Mouse (Mus musculus) mature B cell (primary cell): ENCODE results near the gene Lclat1.

Experiments used
- in situ Hi-C: fragments of 300-500 bp; cut with MboI; formaldehyde crosslinking; loops from 2 replicates; pipeline ENCODE4 v1.14.3; 2019

Lclat1 gene

DNA sequence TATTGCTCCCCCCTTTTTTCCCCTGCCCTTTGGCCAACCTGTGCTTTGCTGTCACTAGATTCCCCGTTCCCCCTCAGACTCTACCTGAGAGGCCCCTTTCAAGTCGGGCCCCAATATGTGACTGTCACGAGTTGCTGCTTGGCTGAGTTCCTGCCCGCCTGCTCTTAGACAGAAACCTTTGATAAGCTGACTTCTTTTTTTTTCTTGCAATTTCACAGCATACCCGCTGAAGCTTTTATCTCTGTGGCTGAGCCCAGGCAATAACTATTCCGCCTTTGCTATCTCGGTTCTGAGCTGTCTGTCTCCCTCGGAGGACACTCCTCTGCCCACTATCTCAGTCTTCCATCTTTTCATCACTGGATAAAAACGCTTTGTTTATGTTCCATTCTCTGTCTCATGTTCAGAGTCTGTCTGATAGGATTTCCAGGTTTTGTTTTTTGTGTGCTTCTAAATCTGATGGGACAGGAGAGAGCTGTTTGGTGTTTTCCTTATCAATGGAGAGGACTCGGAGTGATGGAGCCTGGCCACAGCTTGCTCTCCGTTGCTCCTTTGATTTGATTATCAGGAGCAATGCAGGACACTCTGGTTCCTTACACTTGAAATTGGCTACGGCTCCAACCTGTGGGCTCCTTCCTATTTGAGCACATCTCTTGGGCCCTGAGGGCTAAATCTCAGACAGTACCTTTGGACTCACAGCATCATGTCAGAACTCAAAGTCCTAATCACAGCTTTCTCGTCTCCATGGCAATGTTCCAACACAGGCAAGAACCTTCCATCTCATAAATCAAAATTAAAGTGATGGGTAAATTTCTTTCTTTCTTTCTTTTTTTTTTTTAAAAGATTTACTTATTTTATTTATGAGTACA lies 20.5 kb upstream of the Lclat1 start:
- in situ Hi-C loops = no loop called here

DNA sequence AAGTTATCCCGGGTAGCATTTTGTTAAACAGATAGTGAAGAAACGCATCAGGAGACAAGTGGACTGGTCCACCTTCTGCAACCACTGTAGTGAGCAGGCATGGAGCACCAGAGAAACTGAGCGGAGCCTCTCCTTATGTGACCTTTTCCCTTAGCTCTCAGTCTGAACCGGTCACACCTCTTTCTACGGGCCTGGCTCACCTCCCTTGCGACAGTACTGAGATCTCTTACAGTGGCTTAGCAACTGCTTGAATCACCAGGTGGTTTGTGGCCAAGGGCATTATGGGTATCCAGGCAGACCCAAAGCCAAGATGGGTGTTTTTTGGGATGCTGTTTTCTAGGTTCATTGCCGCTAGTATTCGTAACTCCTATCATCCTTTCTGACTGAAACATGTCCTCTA lies 16.4 kb upstream of the Lclat1 start:
- in situ Hi-C loops = no loop called here

DNA sequence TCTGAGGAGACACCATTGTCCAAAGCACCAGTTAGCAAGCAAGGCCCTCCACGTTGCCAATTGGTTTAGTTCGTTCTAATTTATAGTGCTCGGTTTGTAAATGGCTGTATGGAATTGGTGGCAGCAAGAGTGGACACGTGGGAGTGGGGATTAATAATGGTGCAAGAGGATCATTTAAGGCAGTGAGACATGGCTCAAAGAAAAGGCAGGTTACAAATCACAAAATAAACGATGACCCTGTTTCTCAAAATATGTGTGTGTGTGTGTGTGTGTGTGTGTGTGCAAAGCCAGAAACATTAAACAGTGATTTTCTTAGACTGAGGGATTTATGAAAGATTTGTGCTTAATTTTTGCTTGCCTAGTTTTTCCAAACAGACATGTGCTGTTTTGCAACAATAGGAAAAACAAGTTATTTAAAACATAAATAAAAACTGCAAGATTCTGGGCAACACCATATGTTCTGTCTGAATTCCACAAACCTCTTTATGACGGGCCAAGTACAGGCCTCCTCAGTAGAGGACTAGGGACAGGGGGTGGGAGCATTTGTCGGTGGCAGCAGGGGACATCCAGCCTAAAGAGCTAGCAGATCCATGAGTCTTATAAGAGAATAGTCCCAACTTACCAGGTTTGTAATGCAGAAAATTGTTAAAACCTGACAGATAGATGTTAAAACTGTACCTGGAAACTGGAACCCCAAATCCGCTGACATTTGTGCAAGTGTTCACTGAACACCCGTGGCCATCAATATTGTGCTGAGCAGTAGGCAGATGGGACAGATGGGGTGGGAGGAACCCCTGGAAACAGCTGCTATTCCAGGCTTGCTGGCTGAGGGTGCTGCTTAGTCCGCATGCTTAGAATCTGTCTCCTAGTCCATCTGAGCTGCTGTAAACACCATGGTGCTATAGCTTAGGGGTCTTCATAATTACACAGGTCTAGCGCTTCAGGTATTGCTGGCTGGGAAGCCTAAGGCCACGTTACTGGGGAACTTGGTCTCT lies 15.4 kb upstream of the Lclat1 start:
- in situ Hi-C loops = no loop called here

DNA sequence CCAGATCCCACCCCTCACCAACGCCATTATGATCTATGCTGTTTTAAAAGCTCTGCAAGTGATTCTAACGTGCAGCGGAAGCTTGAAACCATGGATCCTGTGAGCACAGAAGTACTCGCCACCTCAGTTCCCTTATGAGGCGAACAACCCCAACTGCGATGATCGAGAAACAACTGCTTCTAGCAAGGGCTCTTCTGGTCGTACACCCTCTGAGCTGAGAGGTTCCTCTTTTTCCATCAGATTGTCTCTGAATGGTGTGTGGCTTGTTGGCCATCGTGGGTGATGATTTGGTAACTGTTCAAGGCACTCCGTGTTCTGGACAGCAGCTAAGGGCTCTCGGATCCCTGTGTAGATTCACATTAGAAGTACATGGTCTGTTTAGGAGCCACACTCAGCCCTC lies 12.7 kb upstream of the Lclat1 start:
- in situ Hi-C loops = no loop called here

DNA sequence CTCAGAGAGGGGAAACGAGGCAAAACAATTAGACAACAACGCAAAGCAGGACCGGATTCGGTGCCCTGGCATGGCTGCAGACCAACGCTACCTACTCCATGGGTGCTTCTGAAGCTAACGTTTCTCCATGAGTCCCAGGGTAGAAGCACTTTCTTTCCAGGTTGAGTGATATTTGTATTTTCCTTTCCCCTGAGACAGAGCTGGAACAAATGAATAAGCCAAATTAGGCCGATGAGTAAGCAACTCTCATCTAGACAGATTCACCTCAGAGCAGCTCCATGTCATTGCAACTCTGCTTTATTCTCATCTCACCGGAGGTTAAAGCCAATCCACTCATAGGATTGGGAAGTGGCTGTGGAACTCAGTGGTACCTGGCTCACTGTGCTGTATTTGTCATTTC lies 12.2 kb upstream of the Lclat1 start:
- in situ Hi-C loops = no loop called here

DNA sequence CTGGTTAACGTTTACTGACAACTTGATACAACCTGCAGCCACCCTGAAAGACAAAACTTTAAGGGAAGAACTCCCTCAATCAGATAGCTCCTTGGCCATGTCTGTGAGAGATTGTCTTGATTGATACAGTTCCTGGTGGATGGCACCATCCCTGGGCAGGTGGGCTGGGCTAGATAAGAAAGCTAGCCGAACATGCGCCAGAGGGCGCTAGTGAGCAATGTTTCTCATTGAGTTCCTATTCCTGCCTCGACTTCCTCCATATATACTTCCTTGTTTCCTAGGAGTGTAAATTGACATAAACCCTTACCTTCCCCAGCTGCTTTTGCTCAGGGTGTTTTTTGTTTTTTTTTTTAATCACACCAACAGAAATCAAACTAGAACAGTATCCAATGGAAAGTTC lies 11.3 kb upstream of the Lclat1 start:
- in situ Hi-C loops = no loop called here

DNA sequence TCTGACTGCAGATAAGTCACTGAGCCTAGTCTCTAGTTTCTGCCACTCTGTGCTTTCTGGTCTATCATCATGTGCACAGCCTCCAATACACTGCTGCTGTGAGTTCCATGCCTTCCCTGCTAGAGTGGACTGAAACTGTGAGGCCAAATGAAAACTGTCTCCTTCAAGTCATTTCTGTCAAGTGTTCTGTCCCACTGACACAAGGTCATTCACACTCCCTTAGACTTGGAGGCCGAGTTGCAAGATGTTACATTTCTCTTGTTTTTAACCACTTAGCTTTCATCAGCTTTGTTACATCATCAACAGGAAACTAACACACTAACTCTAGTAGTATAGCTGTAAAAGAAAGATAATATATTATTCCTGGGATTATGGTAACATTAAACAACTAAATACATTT lies 9.1 kb upstream of the Lclat1 start:
- in situ Hi-C loops = no loop called here

DNA sequence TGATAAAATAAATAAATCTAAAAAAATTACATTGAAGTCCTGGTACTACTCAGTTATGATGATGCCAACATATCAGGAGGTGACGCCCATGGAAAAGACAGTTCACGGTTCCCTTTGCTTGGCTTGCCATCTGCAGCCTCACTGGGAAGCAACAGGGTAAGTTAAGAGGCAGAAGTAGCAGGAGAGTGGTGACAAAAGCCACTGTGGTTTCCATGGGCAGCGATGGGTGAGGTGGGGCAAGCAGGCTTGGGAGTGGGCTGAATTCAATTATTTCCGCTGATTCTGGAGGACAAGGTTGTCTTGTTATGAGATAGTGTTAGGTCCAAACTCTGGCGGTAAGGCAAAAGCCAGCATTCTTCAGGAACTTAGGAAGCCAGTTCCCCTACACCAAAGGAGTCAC lies 7.4 kb upstream of the Lclat1 start:
- in situ Hi-C loops = loop anchor here (10.0 kb wide), 1 partner anchor 174 kb away; no protein-coding TSS in a partner anchor

DNA sequence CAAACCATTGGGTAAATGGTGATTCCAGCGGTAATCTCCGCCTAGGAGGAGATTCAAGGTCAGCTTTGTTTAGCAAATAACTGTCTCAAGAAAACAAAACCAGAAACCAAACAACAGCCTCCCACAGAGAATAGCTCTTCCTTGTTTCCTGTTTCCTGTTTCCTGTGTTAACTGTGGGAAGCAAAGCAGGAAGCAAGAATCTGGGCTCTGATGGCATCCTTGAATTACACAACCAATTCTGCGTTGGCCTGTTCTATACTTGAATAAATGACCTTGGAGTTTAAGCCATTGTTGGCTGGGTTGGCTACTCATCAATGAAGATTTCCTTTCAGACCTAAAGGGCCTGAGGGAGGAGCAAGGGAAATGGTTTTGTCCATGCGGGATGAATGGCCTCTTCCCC lies 5.2 kb upstream of the Lclat1 start:
- in situ Hi-C loops = loop anchor here (10.0 kb wide), 1 partner anchor 172 kb away; no protein-coding TSS in a partner anchor

DNA sequence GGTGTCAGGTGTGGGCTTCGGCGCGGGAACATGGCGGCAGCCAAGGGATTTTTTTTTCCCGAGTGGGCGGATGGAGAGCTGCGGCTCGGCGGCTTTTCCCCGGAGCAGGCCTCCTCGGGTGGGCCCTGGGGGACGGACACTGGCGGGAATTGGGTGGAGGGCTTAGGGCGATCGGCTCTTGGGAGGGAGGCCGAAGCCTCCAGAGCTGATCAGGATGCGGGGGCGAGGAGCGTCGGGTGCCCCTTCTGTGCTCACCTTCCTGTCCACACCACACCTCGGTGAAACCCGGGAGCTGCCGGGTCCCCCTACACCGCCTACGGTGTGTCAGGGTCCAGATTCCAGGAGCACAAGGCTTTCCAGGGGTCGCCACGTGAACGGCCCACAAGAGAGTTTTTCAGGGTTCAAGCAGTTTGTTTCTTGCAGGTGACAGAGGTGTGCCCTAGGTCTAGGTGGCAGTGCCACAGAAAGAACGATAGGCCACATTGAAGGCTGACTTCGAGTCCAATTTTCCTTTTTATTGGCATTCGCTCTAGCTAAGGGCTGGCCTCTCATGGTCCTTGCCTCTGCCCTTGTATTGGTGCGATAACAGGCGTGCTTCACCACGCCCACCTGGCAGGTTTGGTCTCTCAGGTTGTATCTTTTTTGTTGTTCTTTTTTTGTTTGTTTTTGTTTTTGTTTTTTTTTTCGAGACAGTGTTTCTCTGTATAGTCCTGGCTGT lies 544 bp downstream of the Lclat1 start:
- in situ Hi-C loops = loop anchor here (10.0 kb wide), 1 partner anchor 166 kb away; no protein-coding TSS in a partner anchor

DNA sequence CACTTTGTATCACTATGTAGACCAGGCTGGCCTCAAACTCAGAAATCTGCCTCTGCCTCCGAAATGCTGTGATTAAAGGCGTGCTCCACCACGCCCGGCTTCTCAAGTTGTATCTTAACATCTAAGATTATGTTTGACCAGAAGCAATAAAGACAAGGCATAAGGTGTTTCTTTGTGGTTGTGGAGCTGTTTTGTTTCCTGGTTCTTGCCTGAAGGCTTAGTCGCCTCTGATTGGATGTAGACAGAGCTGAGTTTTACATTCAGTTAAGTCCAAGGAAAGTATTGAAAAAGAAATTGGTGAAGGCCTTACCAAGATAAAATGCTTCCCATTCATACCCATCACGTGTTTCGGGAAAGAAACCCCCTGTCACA lies 1.1 kb downstream of the Lclat1 start:
- in situ Hi-C loops = loop anchor here (10.0 kb wide), 1 partner anchor 166 kb away; no protein-coding TSS in a partner anchor

DNA sequence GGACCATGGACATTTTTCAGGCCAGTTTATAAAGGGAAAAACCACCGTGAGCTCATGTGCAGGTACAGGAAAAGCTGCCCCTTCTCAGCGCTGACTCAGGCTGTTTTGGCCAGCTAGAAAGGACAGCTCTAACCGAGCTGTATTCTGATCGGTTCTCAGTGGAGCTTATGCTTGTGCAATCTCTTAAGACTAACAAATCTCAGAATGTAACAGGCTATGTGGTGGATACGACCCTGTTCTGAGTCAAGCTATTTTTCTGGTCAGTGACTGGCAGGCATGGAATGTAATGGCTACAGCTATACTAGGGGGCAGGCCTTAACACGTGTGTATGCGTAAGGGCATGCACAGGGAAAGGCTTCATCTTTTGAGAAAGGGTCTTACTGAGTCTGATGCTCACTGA lies 4.3 kb downstream of the Lclat1 start:
- in situ Hi-C loops = no loop called here

DNA sequence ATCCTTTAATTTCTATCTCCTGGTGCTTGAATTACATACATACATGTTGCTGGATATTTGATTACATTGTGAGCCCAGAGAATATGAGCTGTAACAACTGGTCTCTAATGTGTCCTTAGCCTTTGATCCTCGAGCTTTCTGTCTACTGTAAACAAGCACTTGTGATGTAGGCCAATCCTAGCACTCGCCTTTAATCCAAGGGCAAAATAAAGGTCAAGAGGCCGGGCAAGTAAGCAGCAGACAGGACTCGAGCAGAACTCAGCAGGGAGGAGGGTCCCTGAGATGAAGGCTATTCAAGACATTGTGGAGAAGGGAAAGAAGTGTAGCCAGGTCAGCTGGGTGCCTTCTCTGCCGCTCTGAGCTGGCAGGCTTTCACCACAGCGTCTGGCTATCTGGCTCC lies 4.8 kb downstream of the Lclat1 start:
- in situ Hi-C loops = no loop called here

DNA sequence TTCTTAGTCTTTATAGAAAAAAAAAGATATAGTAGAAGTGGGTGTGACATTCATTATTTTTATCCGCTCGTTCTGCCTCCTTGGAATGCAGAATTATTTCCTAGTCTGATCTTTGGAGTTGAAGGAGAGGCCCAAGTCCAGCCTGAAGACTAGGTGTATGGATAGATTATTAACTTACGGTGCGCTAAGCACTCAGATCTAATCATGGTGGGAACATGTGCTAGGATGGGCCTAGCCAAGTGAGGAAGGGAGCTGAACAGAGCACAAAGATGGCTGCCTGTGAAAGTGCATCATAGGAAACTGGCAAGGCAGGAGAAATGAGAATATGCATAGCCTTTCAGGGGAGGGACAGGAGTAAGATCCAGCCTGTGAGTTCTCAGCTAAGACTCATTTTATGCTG lies 5.4 kb downstream of the Lclat1 start:
- in situ Hi-C loops = no loop called here

DNA sequence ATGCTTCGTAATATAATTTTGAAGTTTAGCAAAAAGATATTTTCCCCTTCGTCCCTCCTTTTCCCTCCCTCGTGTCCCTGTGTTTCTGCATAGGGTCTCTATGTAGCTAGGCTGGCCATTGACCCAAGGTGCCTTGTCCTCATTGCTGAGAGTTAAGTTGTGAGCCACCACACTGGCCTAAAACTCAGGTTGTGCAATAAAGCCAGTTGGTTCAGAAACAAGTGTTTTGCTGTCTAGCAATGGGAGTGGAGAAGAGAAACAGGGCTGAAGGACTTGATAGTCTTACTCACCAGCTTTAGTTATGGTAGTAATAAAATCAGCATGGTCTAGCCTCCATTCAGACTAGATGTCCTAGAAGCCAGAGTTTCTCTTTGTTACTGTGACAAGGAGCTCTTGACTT lies 10.3 kb downstream of the Lclat1 start:
- in situ Hi-C loops = no loop called here

DNA sequence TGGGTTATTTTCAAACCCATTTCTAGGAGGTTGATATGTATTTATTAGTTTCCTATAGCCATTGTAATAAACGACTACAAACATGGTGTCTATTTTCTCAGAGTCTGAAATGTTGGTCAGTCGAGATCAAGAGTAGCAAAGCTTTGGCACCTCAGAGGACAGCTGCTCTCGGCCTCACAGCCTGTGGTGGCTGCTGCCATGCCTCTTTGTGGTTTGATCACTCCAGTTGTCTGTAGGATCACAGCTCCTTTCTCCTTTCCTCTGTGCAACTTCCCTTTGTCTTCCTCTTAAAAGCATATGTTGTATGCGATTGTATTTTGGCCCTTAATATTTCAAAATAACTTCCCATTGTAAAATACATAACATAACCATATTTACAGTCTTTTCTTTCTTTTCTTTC lies 10.9 kb downstream of the Lclat1 start:
- in situ Hi-C loops = no loop called here

DNA sequence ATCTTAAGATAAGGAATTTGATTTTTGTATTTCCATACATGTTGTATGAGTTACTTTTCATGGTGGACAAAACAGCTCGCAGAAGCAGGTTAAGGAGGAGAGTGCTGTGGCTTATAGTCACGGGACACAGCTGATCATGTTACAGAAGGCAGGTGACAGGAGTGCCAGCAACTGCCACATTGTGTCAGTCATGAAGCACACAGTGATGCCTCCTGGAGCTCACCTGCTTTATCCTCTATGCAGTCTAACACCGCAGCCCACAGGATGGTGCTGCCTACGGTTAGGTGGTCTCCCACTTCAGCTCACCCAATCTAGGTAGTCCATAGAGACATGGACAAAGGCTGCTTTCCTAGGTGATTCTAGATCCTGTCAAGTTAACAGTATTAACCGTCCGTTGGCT lies 11.4 kb downstream of the Lclat1 start:
- in situ Hi-C loops = no loop called here

DNA sequence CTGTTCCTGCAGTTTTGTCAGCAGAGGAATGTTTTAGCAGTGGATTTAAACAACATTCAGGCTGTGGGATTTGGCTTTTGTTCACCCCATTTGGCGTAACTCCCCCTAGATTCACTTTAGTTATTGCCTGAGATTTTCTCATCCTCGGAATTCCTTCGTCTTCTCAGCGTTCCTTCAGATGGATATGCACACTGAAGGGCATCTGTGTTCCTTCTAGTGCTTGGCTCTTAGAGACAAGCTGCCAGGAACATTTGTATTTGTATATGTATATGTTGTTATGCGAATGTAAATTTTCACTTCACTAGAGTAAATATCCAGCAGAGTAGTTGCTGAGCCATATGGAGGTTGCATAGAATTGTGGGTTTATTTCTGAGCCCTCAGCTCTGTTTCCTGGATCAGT lies 12.8 kb downstream of the Lclat1 start:
- in situ Hi-C loops = no loop called here

DNA sequence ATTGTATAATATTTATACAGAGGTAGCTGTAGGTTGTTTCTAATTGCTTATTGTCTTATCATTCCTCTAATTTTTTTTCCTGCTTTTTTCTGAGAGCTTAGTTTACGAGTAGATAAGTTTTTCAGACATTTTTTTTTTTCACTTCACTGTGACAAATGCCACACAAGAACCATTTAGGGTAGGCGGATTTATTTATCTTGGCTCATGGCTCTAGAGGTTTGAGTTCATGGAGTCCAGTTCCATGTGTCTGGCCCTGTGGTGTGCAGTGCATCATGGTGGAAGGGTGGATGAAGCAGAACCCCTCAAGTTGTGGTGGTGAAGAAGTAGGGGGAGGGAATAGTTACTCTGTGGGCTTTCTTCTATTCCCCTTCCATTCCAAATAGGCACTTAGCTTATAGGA lies 13.9 kb downstream of the Lclat1 start:
- in situ Hi-C loops = no loop called here

DNA sequence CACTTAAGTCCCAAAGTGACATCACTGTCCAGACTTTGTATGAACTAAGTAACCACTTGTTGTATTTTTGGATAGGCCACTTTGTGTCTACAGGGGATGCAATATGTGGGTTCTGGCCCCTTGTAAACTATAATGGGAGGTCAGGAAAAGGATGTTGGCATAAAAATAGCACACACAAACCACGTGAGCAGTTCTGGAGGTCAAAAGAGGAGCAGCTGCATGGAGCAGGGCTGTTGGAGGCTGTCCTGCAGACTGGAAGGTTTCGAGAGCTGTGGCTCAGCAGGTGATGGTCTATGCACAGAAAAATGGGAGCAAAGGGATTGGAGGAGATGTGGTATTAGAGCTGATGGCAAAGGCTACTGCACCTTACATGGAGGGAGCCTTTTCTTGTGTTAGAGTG lies 18.6 kb downstream of the Lclat1 start:
- in situ Hi-C loops = no loop called here

DNA sequence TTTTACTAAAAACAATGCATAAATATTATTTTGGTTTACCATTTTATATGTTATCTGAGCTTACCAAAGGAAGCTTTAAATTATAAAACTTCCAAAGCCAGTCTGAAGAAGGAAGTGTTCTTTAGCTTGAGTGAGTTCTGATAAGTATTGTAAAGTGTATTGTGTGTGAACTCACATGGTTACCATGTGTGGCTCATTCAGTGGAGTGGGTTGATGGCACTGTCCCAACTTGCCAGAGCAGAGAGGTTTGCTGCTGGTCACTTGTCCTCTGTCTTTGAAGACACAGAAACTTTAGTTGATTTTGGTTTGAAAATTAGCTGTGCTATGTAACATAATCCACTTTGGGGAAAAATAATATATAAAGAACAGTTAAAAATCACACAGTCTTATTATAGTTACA lies 19.1 kb downstream of the Lclat1 start:
- in situ Hi-C loops = no loop called here
